Mouse (Mus musculus): ENCODE measurements around the gene Pla2g4b.

Gene Pla2g4b

GRCm38 (mm10) chr2:120044101-120044603 is 10.9 kb downstream of the Pla2g4b start:
- no peak for TF ChIP-seq GATA4 (IDR thresholded peaks at IDR 0.05; ENCODE audit: insufficient replicate concordance, low read length)

- TF ChIP-seq GATA4 (IDR thresholded peaks at IDR 0.05; ENCODE audit: insufficient replicate concordance, low read length) = no peak
Observed at GRCm38 (mm10) chr2:120044676-120045075, 11.5 kb downstream of the Pla2g4b start.

- TF ChIP-seq GATA4 (IDR thresholded peaks at IDR 0.05; ENCODE audit: insufficient replicate concordance, low read length) = no peak
Observed at GRCm38 (mm10) chr2:120046486-120047310, 13.5 kb downstream of the Pla2g4b start.

- no peak for TF ChIP-seq GATA4 (IDR thresholded peaks at IDR 0.05; ENCODE audit: insufficient replicate concordance, low read length)
Observed at GRCm38 (mm10) chr2:120048173-120048572, 15.0 kb downstream of the Pla2g4b start.

GRCm38 (mm10) chr2:120049632-120050274 is 16.5 kb downstream of the Pla2g4b start:
- TF ChIP-seq GATA4 (IDR thresholded peaks at IDR 0.05; ENCODE audit: insufficient replicate concordance, low read length) = no peak

GRCm38 (mm10) chr2:120051405-120051804 is 18.2 kb downstream of the Pla2g4b start:
- TF ChIP-seq GATA4 (IDR thresholded peaks at IDR 0.05; ENCODE audit: insufficient replicate concordance, low read length) = no peak

GRCm38 (mm10) chr2:120054771-120055552 is 21.7 kb downstream of the Pla2g4b start:
- no peak; the same call in 1 of the 2 replicates for TF ChIP-seq GATA4 (IDR thresholded peaks at IDR 0.05; ENCODE audit: insufficient replicate concordance, low read length)

- TF ChIP-seq GATA4 (IDR thresholded peaks at IDR 0.05; ENCODE audit: insufficient replicate concordance, low read length) = no peak
Observed at GRCm38 (mm10) chr2:120055923-120056322, 22.7 kb downstream of the Pla2g4b start.

GRCm38 (mm10) chr2:120058818-120059217 is 25.6 kb downstream of the Pla2g4b start:
- no peak for TF ChIP-seq GATA4 (IDR thresholded peaks at IDR 0.05; ENCODE audit: insufficient replicate concordance, low read length)

- TF ChIP-seq GATA4 (IDR thresholded peaks at IDR 0.05; ENCODE audit: insufficient replicate concordance, low read length) = no peak
Observed at GRCm38 (mm10) chr2:120059466-120059865, 26.2 kb downstream of the Pla2g4b start.

- no peak for TF ChIP-seq GATA4 (IDR thresholded peaks at IDR 0.05; ENCODE audit: insufficient replicate concordance, low read length)
Observed at GRCm38 (mm10) chr2:120060190-120060589, 27.0 kb downstream of the Pla2g4b start.

GRCm38 (mm10) chr2:120060651-120061050 is 27.4 kb downstream of the Pla2g4b start:
- TF ChIP-seq GATA4 (IDR thresholded peaks at IDR 0.05; ENCODE audit: insufficient replicate concordance, low read length) = no peak

- TF ChIP-seq GATA4 (IDR thresholded peaks at IDR 0.05; ENCODE audit: insufficient replicate concordance, low read length) = no peak
Observed at GRCm38 (mm10) chr2:120062248-120062647, 29.0 kb downstream of the Pla2g4b start.

- TF ChIP-seq GATA4 (IDR thresholded peaks at IDR 0.05; ENCODE audit: insufficient replicate concordance, low read length) = no peak
Observed at GRCm38 (mm10) chr2:120064639-120065038, 31.4 kb downstream of the Pla2g4b start.

GRCm38 (mm10) chr2:120065243-120065642 is 32.0 kb downstream of the Pla2g4b start:
- no peak for TF ChIP-seq GATA4 (IDR thresholded peaks at IDR 0.05; ENCODE audit: insufficient replicate concordance, low read length)
